Mouse (Mus musculus): ENCODE measurements around the gene Cst12. TPM values are rescaled to one million over a fixed set of nuclear protein-coding genes. Genes with fewer than 3 reads are reported as not detected.

The Cst12 gene
- polyA plus RNA-seq, 1 experiment from 2014 or later: not detected

- Histone ChIP-seq H3K4me2 (ENCODE audit: low read depth) (no peak within 1 kb of the TSS), H3K27me3 (ENCODE audit: control insufficient read depth, insufficient read depth, low read length) (no peaks in the 10 kb centered on the region), H3K9ac (ENCODE audit: low read length) (no peak within 1 kb of the TSS), H3K36me3 (ENCODE audit: control insufficient read depth, insufficient read depth, low read length) (no peaks in the 10 kb centered on the region), H3K4me3 (ENCODE audit: low read depth, low read length) (no peak within 1 kb of the TSS), H3K27ac (ENCODE audit: low read depth, low read length) (no peak within 1 kb of the TSS), H3K4me1 (ENCODE audit: control insufficient read depth, insufficient read depth, low read length) (no peaks in the 10 kb centered on the region), H3K9me3 (ENCODE audit: control insufficient read depth, low read length) (no peaks in the 10 kb centered on the region)
- ATAC-seq (ENCODE audit: insufficient read depth, low FRiP score, low TSS enrichment) (no peak), DNase-seq (ENCODE audit: low spot score) (no peak)
- WGBS: 24% methylated on average over 1 of the region's 1 CpGs
Observed at GRCm38 (mm10) chr2:148781709-148782108, 7.5 kb upstream of the Cst12 start, which contains the start of gene 8030411F24Rik. Gene 8030411F24Rik, plus strand, starts transcription at chr2:148782009.

GRCm38 (mm10) chr2:148798485-148798884 lies 9.3 kb downstream of the Cst12 start, which contains the start of gene Cst8:
Gene Cst8, plus strand, starts transcription at chr2:148798785.
- Histone ChIP-seq H3K36me3 (ENCODE audit: control insufficient read depth, insufficient read depth, low read length) (no peaks in the 10 kb centered on the region), H3K9me3 (ENCODE audit: control insufficient read depth, low read length) (no peaks in the 10 kb centered on the region), H3K27ac (ENCODE audit: low read depth, low read length) (no peak within 1 kb of the TSS), H3K9ac (ENCODE audit: low read length) (no peak within 1 kb of the TSS), H3K4me1 (ENCODE audit: control insufficient read depth, insufficient read depth, low read length) (no peaks in the 10 kb centered on the region), H3K4me3 (ENCODE audit: low read depth, low read length) (no peak within 1 kb of the TSS), H3K27me3 (ENCODE audit: control insufficient read depth, insufficient read depth, low read length) (no peaks in the 10 kb centered on the region), H3K4me2 (ENCODE audit: low read depth) (no peak within 1 kb of the TSS)
- DNase-seq (ENCODE audit: low spot score) (no peak), ATAC-seq (ENCODE audit: insufficient read depth, low FRiP score, low TSS enrichment) (no peak)
- WGBS: 95% methylated on average over 1 of the region's 1 CpGs

GRCm38 (mm10) chr2:148801491-148801921 lies 12.3 kb downstream of the Cst12 start:
- Histone ChIP-seq H3K27ac (ENCODE audit: low read depth, low read length) (no peak overlapping the region), H3K9me3 (ENCODE audit: control insufficient read depth, low read length) (no peaks in the 10 kb centered on the region), H3K4me2 (ENCODE audit: low read depth) (no peak overlapping the region), H3K9ac (ENCODE audit: low read length) (no peak overlapping the region), H3K36me3 (ENCODE audit: control insufficient read depth, insufficient read depth, low read length) (no peaks in the 10 kb centered on the region), H3K27me3 (ENCODE audit: control insufficient read depth, insufficient read depth, low read length) (no peaks in the 10 kb centered on the region), H3K4me1 (ENCODE audit: control insufficient read depth, insufficient read depth, low read length) (no peaks in the 10 kb centered on the region), H3K4me3 (ENCODE audit: low read depth, low read length) (no peak overlapping the region)
- WGBS: 73% methylated on average over 3 of the region's 3 CpGs
- ATAC-seq (ENCODE audit: insufficient read depth, low FRiP score, low TSS enrichment) (no peak), DNase-seq (ENCODE audit: low spot score) (no peak)

GRCm38 (mm10) chr2:148806696-148807095 lies 17.5 kb downstream of the Cst12 start:
- Histone ChIP-seq H3K4me1 (ENCODE audit: control insufficient read depth, insufficient read depth, low read length) (no peaks in the 10 kb centered on the region), H3K4me2 (ENCODE audit: low read depth) (no peak overlapping the region), H3K27me3 (ENCODE audit: control insufficient read depth, insufficient read depth, low read length) (no peaks in the 10 kb centered on the region), H3K9me3 (ENCODE audit: control insufficient read depth, low read length) (no peaks in the 10 kb centered on the region), H3K27ac (ENCODE audit: low read depth, low read length) (no peak overlapping the region), H3K36me3 (ENCODE audit: control insufficient read depth, insufficient read depth, low read length) (no peaks in the 10 kb centered on the region), H3K4me3 (ENCODE audit: low read depth, low read length) (no peak overlapping the region), H3K9ac (ENCODE audit: low read length) (no peak overlapping the region)
- ATAC-seq (ENCODE audit: insufficient read depth, low FRiP score, low TSS enrichment) (no peak), DNase-seq (ENCODE audit: low spot score) (no peak)
- WGBS: 76% methylated on average over 6 of the region's 6 CpGs

GRCm38 (mm10) chr2:148819909-148820308 lies 30.7 kb downstream of the Cst12 start, which contains the start of gene Cst13:
Gene Cst13, plus strand, starts transcription at chr2:148820081.
- Histone ChIP-seq H3K27me3 (ENCODE audit: control insufficient read depth, insufficient read depth, low read length) (no peaks in the 10 kb centered on the region), H3K4me2 (ENCODE audit: low read depth) (no peak within 1 kb of the TSS), H3K4me1 (ENCODE audit: control insufficient read depth, insufficient read depth, low read length) (no peaks in the 10 kb centered on the region), H3K9me3 (ENCODE audit: control insufficient read depth, low read length) (no peaks in the 10 kb centered on the region), H3K4me3 (ENCODE audit: low read depth, low read length) (no peak within 1 kb of the TSS), H3K9ac (ENCODE audit: low read length) (no peak within 1 kb of the TSS), H3K27ac (ENCODE audit: low read depth, low read length) (no peak within 1 kb of the TSS), H3K36me3 (ENCODE audit: control insufficient read depth, insufficient read depth, low read length) (no peaks in the 10 kb centered on the region)
- ATAC-seq (ENCODE audit: insufficient read depth, low FRiP score, low TSS enrichment): no peak
- no peak for DNase-seq (ENCODE audit: low spot score)

- ATAC-seq (ENCODE audit: insufficient read depth, low FRiP score, low TSS enrichment) (no peak), DNase-seq (ENCODE audit: low spot score) (no peak)
- H3K4me1 ChIP-seq (ENCODE audit: control insufficient read depth, insufficient read depth, low read length): no peaks in the 10 kb centered on the region
- no peak overlapping the region for H3K9ac ChIP-seq (ENCODE audit: low read length)
- no peak overlapping the region for H3K27ac ChIP-seq (ENCODE audit: low read depth, low read length)
- H3K4me2 ChIP-seq (ENCODE audit: low read depth): no peak overlapping the region
- H3K4me3 ChIP-seq (ENCODE audit: low read depth, low read length): no peak overlapping the region
- H3K27me3 ChIP-seq (ENCODE audit: control insufficient read depth, insufficient read depth, low read length): no peaks in the 10 kb centered on the region
- WGBS: 36% methylated on average over 1 of the region's 1 CpGs
- no peaks in the 10 kb centered on the region for H3K36me3 ChIP-seq (ENCODE audit: control insufficient read depth, insufficient read depth, low read length)
- H3K9me3 ChIP-seq (ENCODE audit: control insufficient read depth, low read length): no peaks in the 10 kb centered on the region
Observed at GRCm38 (mm10) chr2:148825986-148826385, 36.8 kb downstream of the Cst12 start.

GRCm38 (mm10) chr2:148834912-148835311 lies 45.8 kb downstream of the Cst12 start, which contains the start of gene Cst9:
Gene Cst9, plus strand, starts transcription at chr2:148835147.
- Histone ChIP-seq H3K27ac (ENCODE audit: low read depth, low read length) (no peak within 1 kb of the TSS), H3K4me2 (ENCODE audit: low read depth) (no peak within 1 kb of the TSS), H3K4me1 (ENCODE audit: control insufficient read depth, insufficient read depth, low read length) (no peaks in the 10 kb centered on the region), H3K9ac (ENCODE audit: low read length) (no peak within 1 kb of the TSS), H3K36me3 (ENCODE audit: control insufficient read depth, insufficient read depth, low read length) (no peaks in the 10 kb centered on the region), H3K9me3 (ENCODE audit: control insufficient read depth, low read length) (no peaks in the 10 kb centered on the region), H3K27me3 (ENCODE audit: control insufficient read depth, insufficient read depth, low read length) (no peaks in the 10 kb centered on the region), H3K4me3 (ENCODE audit: low read depth, low read length) (no peak within 1 kb of the TSS)
- WGBS: 74% methylated on average over 4 of the region's 4 CpGs
- no peak for ATAC-seq (ENCODE audit: insufficient read depth, low FRiP score, low TSS enrichment)
- DNase-seq (ENCODE audit: low spot score): no peak

- H3K4me2 ChIP-seq (ENCODE audit: low read depth): no peak overlapping the region
- no peaks in the 10 kb centered on the region for H3K36me3 ChIP-seq (ENCODE audit: control insufficient read depth, insufficient read depth, low read length)
- no peaks in the 10 kb centered on the region for H3K9me3 ChIP-seq (ENCODE audit: control insufficient read depth, low read length)
- no peaks in the 10 kb centered on the region for H3K27me3 ChIP-seq (ENCODE audit: control insufficient read depth, insufficient read depth, low read length)
- DNase-seq (ENCODE audit: low spot score) (no peak), ATAC-seq (ENCODE audit: insufficient read depth, low FRiP score, low TSS enrichment) (no peak)
- no peak overlapping the region for H3K4me3 ChIP-seq (ENCODE audit: low read depth, low read length)
- WGBS: 87% methylated on average over 5 of the region's 5 CpGs
- H3K27ac ChIP-seq (ENCODE audit: low read depth, low read length): no peak overlapping the region
- no peaks in the 10 kb centered on the region for H3K4me1 ChIP-seq (ENCODE audit: control insufficient read depth, insufficient read depth, low read length)
- no peak overlapping the region for H3K9ac ChIP-seq (ENCODE audit: low read length)
Observed at GRCm38 (mm10) chr2:148838075-148838777, 49.1 kb downstream of the Cst12 start.

GRCm38 (mm10) chr2:148839224-148839623 lies 50.1 kb downstream of the Cst12 start:
- 92% methylated on average over 2 of the region's 2 CpGs for WGBS
- H3K27ac ChIP-seq (ENCODE audit: low read depth, low read length): no peak overlapping the region
- H3K4me3 ChIP-seq (ENCODE audit: low read depth, low read length): no peak overlapping the region
- no peak for DNase-seq (ENCODE audit: low spot score)
- no peak overlapping the region for H3K9ac ChIP-seq (ENCODE audit: low read length)
- no peak overlapping the region for H3K4me2 ChIP-seq (ENCODE audit: low read depth)
- no peaks in the 10 kb centered on the region for H3K36me3 ChIP-seq (ENCODE audit: control insufficient read depth, insufficient read depth, low read length)
- ATAC-seq (ENCODE audit: insufficient read depth, low FRiP score, low TSS enrichment): no peak
- H3K27me3 ChIP-seq (ENCODE audit: control insufficient read depth, insufficient read depth, low read length): no peaks in the 10 kb centered on the region
- H3K9me3 ChIP-seq (ENCODE audit: control insufficient read depth, low read length): no peaks in the 10 kb centered on the region
- H3K4me1 ChIP-seq (ENCODE audit: control insufficient read depth, insufficient read depth, low read length): no peaks in the 10 kb centered on the region

All from neural tube, embryonic 11.5 days (tissue).